Comparison of ENCODE assay signal across 25 mouse cellular contexts in the genomic region with DNA sequence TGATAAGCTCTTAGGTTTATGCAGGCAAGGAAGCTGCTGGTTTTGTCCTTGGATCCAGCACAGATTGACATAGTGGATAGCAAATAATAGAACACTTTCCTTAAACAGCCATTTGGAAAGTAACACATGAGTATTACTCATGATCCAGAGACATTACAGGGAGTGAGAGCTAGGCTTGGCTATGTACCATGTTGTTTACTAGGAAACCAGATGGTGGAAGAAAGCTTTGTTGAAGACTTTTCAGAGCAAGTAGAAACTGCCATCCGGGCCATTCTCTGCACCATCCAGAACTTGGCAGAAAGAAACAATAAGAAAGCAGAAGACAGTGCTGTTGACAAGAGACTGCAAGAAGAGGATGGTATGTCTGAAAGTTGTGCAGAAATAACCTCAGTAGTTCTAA. TPM values are rescaled to one million over a fixed set of nuclear protein-coding genes. Genes with fewer than 3 reads are reported as not detected.
DNase-seq lines count a peak whose midpoint lies in the region; ATAC-seq and TF ChIP-seq lines count a peak whose summit lies in the region.
"Had no signal": no experiment of that assay in that cellular context is flagged by ENCODE, and none has a peak within 500 bp of the region (broad histone marks: within the 10 kb centered on the region; RNA-seq: fewer than 3 reads in every experiment).

No protein-coding gene starts in this region.

- H3K4me3 ChIP-seq in forebrain, embryonic 14.5 days (ENCODE audit: low read depth, low read length): no peak overlapping the region
- H3K4me3 ChIP-seq in forebrain, embryonic 10.5 days: no peak overlapping the region
- H3K4me3 ChIP-seq: embryonic facial prominence, embryonic 12.5 days; erythroblast, embryonic 14.5 days; gastrocnemius, adult 2 months; heart, embryonic 15.5 days; liver, embryonic 13.5 days had no signal

- no peaks in the 10 kb centered on the region for H3K4me1 ChIP-seq in forebrain, embryonic 14.5 days (ENCODE audit: control insufficient read depth, insufficient read depth, low read length)
- no peaks in the 10 kb centered on the region for H3K4me1 ChIP-seq in forebrain, embryonic 10.5 days
- H3K4me1 ChIP-seq: embryonic facial prominence, embryonic 12.5 days; heart, embryonic 15.5 days; liver, embryonic 13.5 days had no signal

- H3K4me2 ChIP-seq in forebrain, embryonic 14.5 days (ENCODE audit: low read length): no peak overlapping the region
- H3K4me2 ChIP-seq: embryonic facial prominence, embryonic 12.5 days; heart, embryonic 15.5 days; hindbrain, embryonic 14.5 days; liver, embryonic 13.5 days; midbrain, embryonic 11.5 days had no signal

- H3K36me3 ChIP-seq in forebrain, embryonic 14.5 days (ENCODE audit: control insufficient read depth, insufficient read depth, low read length): peaks cover 87% of the 10 kb centered on the region
- peaks cover 96% of the 10 kb centered on the region for H3K36me3 ChIP-seq in forebrain, embryonic 10.5 days (replicated peaks)

- intact Hi-C loops in gastrocnemius, postnatal 36 days (cut with DNase I): loop anchor here (5.0 kb wide), 1 partner anchor 367 kb away; no protein-coding TSS in a partner anchor

- DNase-seq in forebrain, embryonic 14.5 days (ENCODE audit: low spot score): peak; percentile 13
- no peak for DNase-seq in forebrain, embryonic 10.5 days (ENCODE audit: extremely low spot score, low spot score)
- peak; percentile 14 to 33 for DNase-seq in left cerebral cortex, adult 9 months (ENCODE audit: low spot score in 2 of 2)
- DNase-seq in left cerebral cortex, adult 18-20 months (ENCODE audit: low spot score in 2 of 2): no peak
- DNase-seq in brain, embryonic 14.5 days (ENCODE audit: low read depth): peak; percentile 19
- peak; percentile 11 for DNase-seq in right cerebral cortex, postnatal 25 days
- DNase-seq in gastrocnemius, postnatal 36 days: no peak
- DNase-seq: adrenal gland, postnatal 14 days; cerebellum, adult 11-12 months; cerebellum, postnatal 25 days; gastrocnemius, adult 2 months; heart, postnatal 4 days; kidney, adult 18-20 months; kidney, postnatal 4 days; liver, embryonic 13.5 days; lung, adult 2 months; lung, postnatal 14 days; spleen, adult 18-20 months; thymus, postnatal 36 days had no signal

- WGBS in forebrain, embryonic 14.5 days: 82% methylated on average over 1 of the region's 1 CpGs
- 89% methylated on average over 1 of the region's 1 CpGs for WGBS in forebrain, embryonic 10.5 days

- no peak overlapping the region for H3K27ac ChIP-seq in forebrain, embryonic 14.5 days (ENCODE audit: low read depth, low read length)
- no peak overlapping the region for H3K27ac ChIP-seq in forebrain, embryonic 10.5 days
- H3K27ac ChIP-seq: embryonic facial prominence, embryonic 12.5 days; gastrocnemius, adult 2 months; heart, embryonic 15.5 days; hindbrain, embryonic 14.5 days; liver, embryonic 13.5 days had no signal

- no peak for ATAC-seq in forebrain, embryonic 14.5 days
- ATAC-seq: inflammation-experienced regulatory T-cells, adult 6 months had no signal

- H3K9me3 ChIP-seq in forebrain, embryonic 14.5 days (replicated peaks; ENCODE audit: control insufficient read depth, low read length): no peaks in the 10 kb centered on the region
- no peaks in the 10 kb centered on the region for H3K9me3 ChIP-seq in forebrain, embryonic 10.5 days
- H3K9me3 ChIP-seq: embryonic facial prominence, embryonic 12.5 days; heart, embryonic 15.5 days; liver, embryonic 13.5 days had no signal

- no peak for TF ChIP-seq POLR2A in brain, embryonic 14.5 days (IDR thresholded peaks at IDR 0.05; ENCODE audit: borderline replicate concordance, extremely low read depth, insufficient read depth, insufficient read length, poor library complexity, severe bottlenecking)

- no peak overlapping the region for H3K9ac ChIP-seq in forebrain, embryonic 14.5 days (ENCODE audit: low read length)
- H3K9ac ChIP-seq: embryonic facial prominence, embryonic 12.5 days; heart, embryonic 15.5 days; hindbrain, embryonic 14.5 days; liver, embryonic 13.5 days had no signal

- H3K27me3 ChIP-seq in forebrain, embryonic 14.5 days (replicated peaks; ENCODE audit: control insufficient read depth, insufficient read depth, low read length): no peaks in the 10 kb centered on the region
- H3K27me3 ChIP-seq in forebrain, embryonic 10.5 days (ENCODE audit: poor library complexity, severe bottlenecking): no peaks in the 10 kb centered on the region
- H3K27me3 ChIP-seq: embryonic facial prominence, embryonic 12.5 days; heart, embryonic 15.5 days; liver, embryonic 13.5 days had no signal

- TF ChIP-seq CTCF in brain, embryonic 14.5 days (IDR thresholded peaks at IDR 0.05; ENCODE audit: borderline replicate concordance, extremely low read depth, insufficient read depth, insufficient read length): no peak

RNA-seq across cellular contexts. Expression of a gene that starts 49.3 kb away (rescaled TPM):
- polyA plus RNA-seq in forebrain, embryonic 14.5 days (2014; fragmentation: Nextera tagmentation; extraction: Ambion mirVana): 110 and 138 TPM in 2 replicates
- polyA plus RNA-seq in forebrain, embryonic 10.5 days (2016; fragmentation: Nextera tagmentation; extraction: Ambion mirVana): 101 and 110 TPM in 2 replicates
- 10 to 100 TPM; 30.6 to 40.0 TPM for total RNA-seq in left cerebral cortex, adult 18-20 months (2021)
- polyA plus RNA-seq in brain, embryonic 14.5 days (2012; rRNA removed): 78.9 and 84.0 TPM in 2 replicates
- 10 to 100 TPM; 19.8 to 23.1 TPM for total RNA-seq in gastrocnemius, postnatal 36 days (2021)

Comparison
In these comparisons a context has a peak if more than half of its experiments do, and no peak if none do; other contexts are left out.
1. DNase-seq: peak in forebrain, embryonic 14.5 days (single experiment), left cerebral cortex, adult 9 months (2 of 2), brain, embryonic 14.5 days (single experiment) and right cerebral cortex, postnatal 25 days (single experiment); none in forebrain, embryonic 10.5 days (single experiment), left cerebral cortex, adult 18-20 months (0 of 2) and gastrocnemius, postnatal 36 days (0 of 2).